Mouse (Mus musculus): ENCODE data around the gene Mob3c.

Gene Mob3c

GRCm38 (mm10) chr4:115827888-115828571 is at the start of gene Mob3c:
Mob3c (plus strand) TSS chr4:115828092.
- peak; percentile 88 for DNase-seq

DNA sequence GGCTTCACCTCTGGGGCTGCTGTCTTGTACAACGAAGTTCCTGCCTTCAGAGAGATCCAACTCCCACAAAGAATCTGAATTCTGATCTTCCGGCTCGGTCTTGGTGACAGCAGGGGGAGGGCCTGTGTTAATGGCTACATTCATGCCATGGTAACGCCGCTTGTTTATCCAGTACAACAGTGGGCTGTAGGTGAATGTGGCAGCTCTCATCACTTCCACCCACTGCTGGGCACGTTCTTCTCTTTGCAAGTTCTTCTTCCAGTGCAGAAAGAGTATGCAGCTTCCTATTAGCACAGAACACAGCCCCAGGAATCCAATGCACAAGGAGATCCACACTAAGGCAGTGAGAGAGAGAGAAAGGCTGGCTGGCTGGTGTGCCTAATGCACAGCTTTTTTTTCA is 47.6 kb upstream of the Mob3c start:
- DNase-seq: no peak

GRCm38 (mm10) chr4:115780918-115781317 is 47.0 kb upstream of the Mob3c start, which contains the start of gene Tex38:
Tex38 (minus strand) TSS chr4:115781018.
- no peak for DNase-seq

- no peak for DNase-seq
These were observed 45.7 kb upstream of the Mob3c start for GRCm38 (mm10) chr4:115782026-115782805.

GRCm38 (mm10) chr4:115784769-115785510 is 43.0 kb upstream of the Mob3c start, which contains the start of gene Atpaf1:
Atpaf1 (plus strand) TSS chr4:115784812.
- DNase-seq: peak; percentile 80

- DNase-seq: no peak
These were observed 42.3 kb upstream of the Mob3c start for GRCm38 (mm10) chr4:115785511-115786034.

GRCm38 (mm10) chr4:115790864-115791263 is 37.0 kb upstream of the Mob3c start:
- no peak for DNase-seq

DNA sequence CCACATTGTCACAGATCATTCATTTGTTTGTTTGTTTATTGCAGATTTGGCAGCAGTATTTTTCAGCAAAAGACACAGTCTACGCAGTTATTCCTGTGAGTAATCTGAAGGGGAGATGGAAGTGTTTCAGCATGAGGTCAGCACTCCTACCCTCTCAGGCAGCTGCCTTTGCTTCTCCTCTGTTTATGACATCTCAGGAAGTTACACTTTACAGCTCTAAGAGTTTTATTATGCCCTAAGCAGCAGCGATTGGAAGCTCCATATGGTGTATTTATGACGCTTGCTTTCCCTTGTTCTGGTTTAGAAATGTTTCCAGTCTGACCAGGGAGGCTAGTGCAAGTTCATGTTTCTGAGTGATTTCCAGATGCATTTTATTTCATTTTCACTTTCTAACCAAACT is 32.5 kb upstream of the Mob3c start:
- DNase-seq: no peak

- DNase-seq: no peak
These were observed 27.9 kb upstream of the Mob3c start for GRCm38 (mm10) chr4:115799981-115800380.

DNA sequence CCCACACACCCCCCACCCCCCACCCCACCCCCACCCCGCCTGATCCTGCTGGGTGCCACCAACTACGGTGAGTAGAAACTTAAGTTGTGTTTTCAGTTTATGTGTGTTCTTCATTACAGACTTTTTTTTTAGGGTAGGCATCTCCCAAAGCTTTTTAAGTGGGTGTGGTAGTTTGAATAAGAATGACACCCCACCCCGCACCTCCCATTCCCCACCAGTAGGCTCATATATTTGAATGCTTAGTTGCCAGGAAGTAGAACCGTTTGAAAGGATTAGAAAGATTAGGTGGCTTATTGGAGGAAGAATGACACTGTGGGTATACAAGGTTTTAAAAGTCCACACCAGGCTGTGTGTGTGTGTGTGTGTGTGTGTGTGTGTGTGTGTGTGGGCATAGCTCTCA is 15.6 kb upstream of the Mob3c start:
- DNase-seq: no peak

- DNase-seq: no peak
These were observed 12.3 kb upstream of the Mob3c start for GRCm38 (mm10) chr4:115815606-115816005.

GRCm38 (mm10) chr4:115820199-115820598 is 7.7 kb upstream of the Mob3c start:
- DNase-seq: no peak

DNA sequence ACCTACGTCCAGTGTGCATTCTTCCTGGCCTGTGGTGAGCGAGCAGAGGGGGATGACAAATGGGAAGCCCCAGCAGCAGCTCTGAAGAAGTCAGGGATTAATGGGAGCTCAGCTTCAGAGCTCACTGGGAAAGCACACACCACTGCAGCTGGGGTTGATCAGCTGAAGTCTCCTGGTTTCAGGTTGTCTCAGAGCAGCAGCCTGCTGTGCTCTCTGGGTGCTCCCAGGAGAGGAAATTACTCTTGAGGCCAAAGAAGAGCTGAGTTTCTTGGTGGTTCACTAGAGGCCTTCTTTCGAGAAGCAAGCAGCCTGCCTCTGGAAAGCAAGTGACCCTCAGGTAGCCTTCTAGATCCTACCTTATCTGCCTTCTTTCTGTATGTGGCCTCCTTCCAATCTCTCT is 6.9 kb upstream of the Mob3c start:
- no peak for DNase-seq

- DNase-seq: no peak
These were observed 6.5 kb upstream of the Mob3c start for GRCm38 (mm10) chr4:115821431-115821830.

- no peak for DNase-seq
These were observed 6.0 kb upstream of the Mob3c start for GRCm38 (mm10) chr4:115821928-115822327.

DNA sequence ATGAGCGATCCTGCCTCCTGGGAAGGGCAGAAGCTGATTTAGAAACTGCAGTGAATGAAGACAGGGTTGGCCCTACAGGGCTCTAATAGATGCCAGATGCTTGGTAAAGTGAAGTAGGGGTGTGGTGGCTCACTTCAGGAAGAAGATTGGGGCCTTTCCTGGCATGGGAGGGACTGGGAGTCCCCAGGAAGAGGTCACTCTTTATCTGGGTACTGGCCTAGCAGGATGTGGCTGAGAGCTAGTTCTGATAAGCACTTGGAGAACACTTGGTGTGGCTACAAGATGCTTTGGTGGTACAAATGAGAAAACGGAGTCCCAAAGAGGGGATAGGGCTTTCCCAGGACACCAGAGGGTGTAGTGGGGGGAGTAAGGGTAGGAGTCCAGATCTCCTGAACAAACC is 3.7 kb upstream of the Mob3c start:
- no peak for DNase-seq

DNA sequence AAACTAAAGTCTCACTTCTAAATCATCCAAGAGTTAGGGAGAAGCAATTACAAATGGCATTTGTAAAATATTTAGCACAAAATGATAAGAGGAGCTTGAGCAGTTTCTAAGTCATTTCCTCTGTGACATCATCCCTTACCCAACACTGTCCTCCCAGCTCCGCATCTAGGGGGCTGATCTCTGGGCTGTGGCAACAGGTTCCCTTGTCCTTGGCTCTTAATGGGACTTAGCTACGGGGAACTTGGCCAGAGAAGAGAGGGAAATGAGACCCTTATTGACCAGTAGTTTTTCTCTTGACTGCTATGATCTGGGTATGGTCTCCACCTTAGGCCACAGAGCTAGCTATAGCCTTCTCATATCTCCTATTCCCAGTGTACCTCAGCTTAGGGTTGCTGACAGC is 2.6 kb upstream of the Mob3c start:
- no peak for DNase-seq

DNA sequence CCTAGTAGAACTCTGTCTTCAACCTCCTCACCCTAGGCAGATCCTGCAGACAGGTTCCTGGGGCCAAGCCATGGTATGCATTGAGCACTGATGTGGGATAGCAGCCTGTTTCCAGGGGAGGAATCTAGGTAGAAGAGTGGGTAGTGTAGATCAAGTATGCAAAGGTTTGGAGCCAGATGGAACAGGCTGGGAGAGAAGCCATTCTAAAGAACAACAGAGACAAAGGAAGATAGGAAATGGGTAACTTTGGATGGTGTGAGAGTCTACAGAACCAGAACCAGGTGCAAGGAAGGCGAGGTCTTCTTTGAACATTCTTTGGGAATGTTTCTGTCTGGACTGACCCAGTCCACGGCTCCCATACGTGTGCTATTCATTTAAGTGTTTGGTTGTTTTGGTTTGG is 826 bp upstream of the Mob3c start:
- DNase-seq: no peak

DNA sequence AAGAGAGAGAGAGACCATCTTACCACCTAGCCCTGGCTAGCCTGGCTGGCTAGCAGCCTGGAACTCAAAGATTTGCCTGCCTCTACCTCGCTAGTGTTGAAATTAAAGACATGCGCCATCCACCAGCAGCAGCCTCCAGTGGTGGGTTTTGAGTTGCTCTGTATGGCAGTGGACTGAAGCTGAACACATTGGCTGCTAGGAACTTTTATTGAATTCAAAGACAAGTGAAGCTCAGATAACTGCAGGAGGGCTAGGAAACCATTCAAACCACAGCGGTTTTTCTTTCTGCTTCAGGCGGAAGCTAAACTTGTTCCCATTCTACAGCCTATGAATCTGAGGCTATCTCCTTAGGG is 381 bp upstream of the Mob3c start:
- no peak for DNase-seq

GRCm38 (mm10) chr4:115828572-115828902 is 645 bp downstream of the Mob3c start:
- DNase-seq: no peak

DNA sequence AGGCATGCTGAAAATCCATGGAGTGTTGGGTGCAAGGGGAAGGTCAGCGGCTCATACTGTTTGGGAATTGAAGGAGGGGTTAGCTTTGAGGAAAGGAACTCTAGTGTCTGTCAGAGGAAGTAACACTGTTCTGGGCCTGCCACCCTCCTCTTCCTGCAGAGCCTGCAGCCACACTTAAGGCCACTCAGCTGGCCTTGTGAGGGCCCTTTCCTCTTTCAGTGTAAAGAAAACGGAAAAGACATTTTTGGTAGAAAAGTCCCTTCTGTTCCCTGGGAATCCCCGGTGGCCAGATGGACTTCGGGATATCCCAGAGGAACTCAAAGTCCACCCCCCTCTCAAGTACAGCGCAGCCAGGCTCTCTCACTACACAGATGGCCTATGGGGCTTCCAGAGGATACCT is 2.6 kb downstream of the Mob3c start:
- no peak for DNase-seq

GRCm38 (mm10) chr4:115831221-115831620 is 3.3 kb downstream of the Mob3c start:
- DNase-seq: no peak

DNA sequence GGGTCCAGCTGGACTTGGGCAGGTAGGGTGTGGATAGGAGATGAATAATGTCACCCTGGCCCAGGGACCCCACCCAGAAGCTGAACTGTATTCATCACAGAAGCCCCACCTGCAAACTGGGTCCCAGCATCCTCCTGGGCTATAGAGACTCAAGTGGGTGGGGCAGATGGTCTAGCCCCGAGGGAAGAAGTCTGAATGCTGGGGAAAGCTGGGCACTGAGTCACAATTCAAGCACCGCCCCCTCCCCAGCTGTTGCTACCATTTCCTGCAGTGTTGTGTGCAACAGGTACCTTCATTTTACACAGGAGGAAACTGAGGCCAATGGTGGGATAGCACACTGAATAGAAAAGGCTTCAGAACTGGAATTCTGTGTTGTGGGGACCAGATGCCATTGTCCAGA is 4.1 kb downstream of the Mob3c start:
- no peak for DNase-seq

DNA sequence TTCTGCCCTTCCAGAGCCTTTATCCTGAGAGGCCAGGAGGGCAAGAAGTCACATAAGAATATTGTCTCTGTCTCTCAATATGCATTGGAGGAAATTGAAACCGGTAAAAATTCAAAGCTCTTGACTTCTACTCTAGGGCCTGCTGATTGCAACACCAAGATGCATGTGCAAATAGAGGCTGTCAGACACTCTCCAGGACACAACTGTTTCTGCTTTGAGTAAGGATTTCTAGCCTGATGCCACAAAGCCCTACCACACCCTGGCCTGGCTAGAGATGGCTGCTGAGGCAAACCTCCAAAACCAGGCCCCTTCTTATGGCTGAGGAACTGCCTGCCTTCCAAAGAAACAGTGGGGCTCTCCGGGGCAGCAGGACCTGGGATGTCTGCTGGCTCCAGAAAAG is 7.7 kb downstream of the Mob3c start:
- no peak for DNase-seq

Data from kidney, adult 18-20 months (tissue).